Mouse (Mus musculus): ENCODE measurements around the gene Barhl2.

The Barhl2 gene

DNA sequence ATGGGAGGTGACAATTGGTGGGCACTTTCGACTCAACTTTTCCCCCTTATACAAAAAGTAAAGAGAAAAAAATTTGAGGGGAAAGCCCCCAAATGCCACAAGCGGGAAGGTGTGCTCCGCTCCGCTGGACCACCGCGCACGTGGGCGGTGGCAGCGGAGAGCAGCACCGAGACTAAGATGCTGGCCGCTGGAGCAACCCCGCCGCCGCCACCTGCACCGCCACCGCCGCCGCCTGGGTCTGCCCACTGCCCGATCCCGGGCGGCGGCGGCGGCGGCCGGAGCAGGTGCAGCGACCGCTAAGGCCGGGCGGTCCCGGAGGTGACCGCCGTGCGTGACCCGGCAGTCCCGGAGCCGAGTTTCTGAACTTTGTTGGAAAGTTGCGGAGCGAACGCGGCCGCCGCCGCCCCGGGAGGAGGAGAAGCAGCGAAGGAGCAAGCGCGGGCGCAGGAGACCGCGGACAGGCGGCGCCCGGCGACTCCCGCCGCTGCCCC, at the start of gene Barhl2:
Gene Barhl2, minus strand, starts transcription at position 181 of the 491 bp plus-strand sequence.
- DNase-seq, result no peak

DNA sequence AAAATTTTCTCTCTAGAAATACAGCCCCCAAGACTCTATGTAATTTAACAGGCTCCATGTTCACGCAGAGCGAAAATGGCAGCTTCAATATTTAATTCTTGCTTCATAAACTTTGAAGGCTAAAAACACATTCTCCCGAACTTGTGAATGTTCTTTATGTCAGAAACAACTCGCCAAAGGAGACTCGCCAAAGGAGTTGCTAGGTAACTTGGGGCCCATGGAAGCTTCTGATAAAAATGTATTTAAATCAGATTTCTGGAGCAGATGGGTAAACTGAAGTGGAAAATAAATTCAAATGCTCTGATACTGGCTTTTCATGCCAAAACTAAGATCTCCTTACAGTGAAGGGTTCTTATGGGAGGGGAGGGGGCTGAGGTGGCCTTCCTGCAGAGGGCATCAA, 48.1 kb upstream of the Barhl2 start:
- DNase-seq, result no peak

DNA sequence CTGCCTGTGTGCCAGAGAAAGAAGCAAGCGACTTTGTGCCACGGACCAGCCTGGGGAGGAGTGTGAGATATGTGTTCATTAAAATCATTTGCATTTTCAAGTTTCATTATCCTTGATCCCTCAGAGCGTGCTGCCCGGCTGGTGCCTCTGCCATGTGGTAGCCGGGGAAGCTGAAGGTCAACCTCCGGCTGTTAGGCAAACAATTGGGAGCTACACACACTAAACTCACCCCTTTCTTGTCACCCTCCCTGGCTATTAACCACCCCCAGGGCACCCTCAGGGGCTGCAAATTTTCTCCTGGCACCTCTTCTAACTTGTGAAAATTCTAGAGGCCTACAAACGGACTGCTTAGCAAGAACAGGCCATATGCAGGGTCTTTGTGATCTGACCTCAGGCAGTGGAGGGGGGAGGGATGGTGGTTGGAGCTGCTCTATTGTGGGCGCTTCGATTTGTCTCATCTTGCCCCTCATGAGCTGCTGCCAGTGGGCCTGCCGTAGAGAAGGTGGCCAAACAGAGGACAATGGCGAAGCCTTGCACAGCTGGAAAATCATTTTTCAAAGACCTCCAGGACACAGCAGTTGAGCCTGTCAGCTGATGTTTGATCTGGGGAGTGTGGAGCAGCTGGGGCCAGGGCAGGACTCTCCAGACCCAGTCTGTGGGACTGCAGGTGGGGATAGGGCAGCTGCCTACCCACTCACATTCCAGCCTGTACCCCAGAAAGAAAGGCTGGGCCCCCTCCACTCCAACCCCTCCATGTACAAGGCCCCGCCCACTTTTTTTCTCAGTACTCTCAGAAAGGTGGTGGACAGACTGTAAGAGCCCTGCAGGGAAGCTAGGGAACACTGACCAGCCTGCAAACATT, 44.9 kb upstream of the Barhl2 start:
- DNase-seq, result no peak

DNA sequence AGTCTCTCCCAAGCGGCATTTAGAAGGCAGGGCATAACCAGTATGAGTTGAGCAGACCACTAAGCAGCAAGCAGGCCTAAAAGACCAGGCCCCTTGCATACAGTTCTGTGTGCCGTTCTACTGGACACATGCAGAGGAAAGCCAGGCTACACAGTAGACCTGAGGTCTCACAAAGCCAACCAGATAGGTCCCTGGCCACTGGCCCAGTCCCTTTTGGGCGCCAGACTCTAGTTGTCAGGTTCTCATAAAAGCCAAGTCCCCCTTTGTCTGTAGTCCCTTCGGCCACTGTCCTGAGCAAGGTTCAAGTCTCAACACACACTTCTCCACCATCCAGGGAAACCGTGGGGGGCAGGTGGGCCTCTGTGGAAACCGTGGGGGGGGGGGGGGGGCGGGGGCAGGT, 44.3 kb upstream of the Barhl2 start:
- DNase-seq, result no peak

DNA sequence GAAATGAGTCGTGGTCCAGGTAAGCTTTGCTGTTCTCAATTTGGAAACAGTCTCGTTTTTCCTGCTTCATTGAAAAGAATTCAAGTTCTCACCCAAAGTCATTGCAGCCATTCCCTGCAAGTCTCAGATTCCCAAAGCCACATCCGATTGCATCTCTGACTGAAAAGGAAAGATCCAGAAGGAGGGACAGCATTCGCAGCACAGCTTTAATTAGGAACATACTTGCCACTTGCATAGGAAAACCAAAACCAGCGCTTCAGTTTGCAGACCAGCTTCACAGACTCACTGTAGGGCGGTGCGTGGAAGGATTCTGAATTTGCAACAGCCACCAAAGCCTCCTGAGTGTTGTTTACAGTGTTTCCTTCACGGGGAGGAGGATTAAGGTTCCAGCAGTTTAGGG, 33.8 kb upstream of the Barhl2 start:
- no peak for DNase-seq

DNA sequence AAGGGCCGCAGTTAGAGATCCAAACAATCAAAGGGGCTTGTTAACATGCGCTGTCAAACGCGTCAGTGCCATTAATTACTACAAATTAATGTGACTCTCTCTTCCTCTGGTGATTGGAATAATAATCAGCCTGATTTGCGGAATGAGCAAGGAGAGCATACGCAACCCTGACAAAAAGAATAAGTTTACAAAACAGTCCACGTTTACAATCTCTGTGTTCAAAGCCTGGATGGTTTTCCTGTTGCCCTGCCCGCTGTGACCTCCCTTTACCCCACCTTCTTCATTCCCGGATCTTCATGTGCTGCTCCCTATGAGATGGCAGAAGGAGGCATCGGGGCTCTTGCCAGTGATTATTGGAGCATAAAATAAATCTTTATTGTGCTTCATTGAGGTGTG, 14.1 kb upstream of the Barhl2 start:
- no peak for DNase-seq

DNA sequence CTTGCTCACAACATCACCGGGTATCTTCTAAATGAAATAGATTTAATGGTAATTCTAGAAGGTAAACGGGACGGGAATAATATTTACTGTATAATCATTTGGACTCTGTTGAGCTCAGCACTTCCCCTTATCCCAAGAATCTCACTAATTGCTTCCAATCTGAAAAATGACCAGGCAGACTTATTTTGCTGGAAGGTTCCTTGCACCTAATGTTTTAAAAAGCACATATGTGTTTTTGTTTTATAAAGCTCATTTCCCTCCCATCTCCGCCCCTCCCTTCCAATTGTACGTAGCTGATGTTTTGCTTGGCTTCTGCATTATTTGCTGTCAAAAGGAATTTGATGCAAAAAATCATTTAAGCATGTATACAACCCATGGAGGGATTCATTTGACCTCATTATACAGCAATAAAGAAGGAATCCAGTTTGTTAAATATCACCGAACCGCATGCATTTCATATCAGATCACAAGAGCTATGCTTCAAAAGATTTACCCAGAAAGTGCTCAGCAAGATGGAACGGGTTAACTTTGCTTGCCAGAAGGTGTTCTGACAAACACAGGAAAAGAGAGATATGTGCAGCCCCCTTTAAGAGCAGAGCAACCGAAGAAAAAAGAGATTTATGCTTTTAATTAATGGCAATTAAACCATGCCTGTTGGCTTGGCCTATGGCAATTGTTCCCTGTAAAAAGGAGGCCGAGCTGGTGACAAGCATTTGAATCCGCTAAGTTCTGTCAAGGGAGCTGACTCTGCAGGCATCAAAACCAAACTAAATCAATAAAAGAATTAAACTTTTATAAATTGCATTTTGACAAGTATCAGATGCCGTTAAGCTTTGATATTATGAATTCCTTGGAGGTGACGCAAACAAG, 13.5 kb upstream of the Barhl2 start:
- no peak for DNase-seq

DNA sequence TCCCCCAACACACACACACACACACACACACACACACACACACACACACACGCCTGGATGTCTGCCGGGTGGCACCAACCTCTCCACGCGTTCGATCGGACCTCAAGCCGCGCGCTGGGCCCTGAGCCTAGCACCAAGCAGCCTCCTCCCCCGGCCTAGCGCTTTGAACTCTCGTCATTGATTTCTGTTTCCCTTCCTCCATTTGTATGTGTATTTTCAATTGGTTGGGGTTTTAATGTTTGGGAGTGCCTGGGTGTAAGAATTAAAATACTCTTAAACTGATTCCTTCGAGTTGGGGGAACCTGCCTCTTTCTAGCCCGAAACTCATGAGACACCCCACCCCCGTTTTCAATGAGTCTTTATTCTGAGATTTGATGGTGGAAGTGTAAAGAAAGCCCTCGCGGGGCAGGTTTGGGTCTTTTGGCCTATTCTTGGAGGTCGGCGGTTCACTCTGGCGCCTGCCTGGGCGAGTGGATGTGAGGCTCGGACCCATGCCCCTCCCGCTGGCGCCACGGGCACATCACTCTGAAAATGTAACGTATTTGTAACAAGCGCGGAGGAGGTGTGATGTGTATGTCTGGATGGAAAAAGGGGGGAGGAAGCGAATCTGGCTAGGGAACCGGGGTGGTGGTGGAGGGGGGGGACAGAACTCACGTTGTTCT, 7.3 kb upstream of the Barhl2 start:
- DNase-seq, result no peak

DNA sequence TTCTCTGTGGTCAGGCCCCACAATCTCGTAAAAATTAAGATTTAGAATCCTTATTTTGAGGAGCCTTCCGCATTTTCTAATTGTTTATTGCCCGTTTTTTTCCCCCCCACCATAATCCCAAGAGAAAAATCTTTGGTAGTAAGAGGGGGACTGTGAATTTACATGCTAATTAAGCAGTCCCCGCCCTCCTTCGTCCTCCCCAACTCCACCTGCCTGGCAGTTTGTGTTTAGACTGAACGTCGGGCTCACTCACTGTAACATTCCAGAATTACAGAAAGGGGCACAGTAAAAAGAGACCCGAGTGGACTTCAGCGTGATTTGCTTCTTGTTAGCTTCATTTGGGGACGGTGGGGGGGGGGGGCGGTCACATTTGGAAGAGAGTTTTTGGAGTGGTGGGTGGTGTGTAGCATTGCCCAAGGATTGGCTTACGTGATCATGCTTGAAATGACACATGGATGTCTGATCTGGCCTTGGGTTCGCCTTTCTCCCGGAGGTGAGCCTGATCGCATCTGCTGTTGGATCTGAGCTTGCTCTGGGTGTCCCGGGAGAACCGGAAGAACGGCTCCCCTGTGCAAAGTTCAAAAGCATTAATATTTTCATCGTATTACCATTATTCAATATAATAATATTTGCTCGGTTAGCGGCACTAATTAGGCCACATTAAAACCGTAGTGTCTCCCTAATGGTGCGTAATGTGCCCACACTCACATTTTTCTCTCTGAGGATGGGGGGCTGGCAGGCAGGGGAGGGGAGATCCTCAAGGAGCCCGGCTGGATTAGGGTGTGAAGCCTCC, 6.6 kb upstream of the Barhl2 start:
- no peak for DNase-seq

DNA sequence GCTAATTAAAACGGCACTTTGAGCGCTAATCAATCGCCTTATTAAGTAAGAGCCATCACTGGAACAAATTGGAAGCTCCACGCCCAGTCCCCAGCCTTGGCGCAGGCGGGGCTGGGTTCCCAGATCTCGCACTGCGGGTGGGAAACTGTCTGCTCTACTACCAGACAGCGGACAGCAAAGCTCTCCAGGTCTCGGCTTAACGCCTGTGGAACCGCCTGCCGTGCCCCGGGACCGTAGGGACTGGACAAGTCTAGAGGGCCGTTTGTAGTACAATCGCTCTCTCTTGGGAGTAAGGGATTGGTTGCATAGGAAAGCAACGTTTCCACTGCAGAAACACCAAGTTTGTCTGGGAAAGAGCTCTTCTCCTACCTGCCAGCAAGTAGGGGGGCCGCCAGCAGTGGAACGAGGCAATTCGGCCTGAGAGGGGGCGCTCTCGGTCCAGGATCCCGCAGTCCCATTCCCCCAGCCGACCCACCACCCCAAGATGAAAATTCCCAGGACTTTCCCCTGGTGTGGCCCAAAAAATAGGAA, 5.8 kb upstream of the Barhl2 start:
- DNase-seq, result no peak

DNA sequence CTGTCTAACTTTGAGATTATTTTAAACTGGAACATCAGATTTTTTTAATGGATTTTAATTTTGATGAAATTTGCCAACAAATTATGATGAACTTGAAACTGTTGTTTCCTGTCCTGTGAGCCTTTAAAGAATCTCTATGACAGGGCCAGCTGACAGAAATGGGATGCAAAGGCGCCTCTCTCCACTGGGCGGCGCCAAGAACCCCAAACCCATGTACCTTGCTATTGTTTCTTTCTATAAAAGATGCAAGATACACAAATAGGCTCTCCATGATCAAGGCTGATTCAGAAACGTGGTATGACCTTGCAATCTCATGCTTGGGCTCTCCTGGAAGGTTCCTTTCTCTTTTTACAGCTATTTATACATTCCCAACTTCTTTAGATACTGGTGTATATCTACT, 3.9 kb upstream of the Barhl2 start:
- no peak for DNase-seq

DNA sequence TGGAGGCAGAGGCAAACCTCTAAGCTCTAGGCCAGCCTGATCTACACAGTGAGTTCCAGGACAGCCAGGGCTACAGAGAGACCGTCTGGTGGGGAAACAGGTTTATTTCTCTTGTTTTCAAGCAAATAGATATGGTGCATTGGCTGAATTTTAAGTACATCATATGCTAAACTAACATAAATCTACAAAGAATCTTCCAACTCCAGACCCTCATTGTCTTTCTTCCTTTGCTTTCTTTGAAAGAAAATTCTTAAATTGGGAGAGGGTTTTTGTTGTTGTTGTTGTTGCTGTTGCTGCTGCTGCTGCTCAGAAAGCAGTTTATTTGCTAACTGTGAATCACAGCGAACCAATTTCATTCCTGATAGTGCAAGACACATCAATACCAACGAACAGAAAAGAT, 3.5 kb upstream of the Barhl2 start:
- no peak for DNase-seq

DNA sequence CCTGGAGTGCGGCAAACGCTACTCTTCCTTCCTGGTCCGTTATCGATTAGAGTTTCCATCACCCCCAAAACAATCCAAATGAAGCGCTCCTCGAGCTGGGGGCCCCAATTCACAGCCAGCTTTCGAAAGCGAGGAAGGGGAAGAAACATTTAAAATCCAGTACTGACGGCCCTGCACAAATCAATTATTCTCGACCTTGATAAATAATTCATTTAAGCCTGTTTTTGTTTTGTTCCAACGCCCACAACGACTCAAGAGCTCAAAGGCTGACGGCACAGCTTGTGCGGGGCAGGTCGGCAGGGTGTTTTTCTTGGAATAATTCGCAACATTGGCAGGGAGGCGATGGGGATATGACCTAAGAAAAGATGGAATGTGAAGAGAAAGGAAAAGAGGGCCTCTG, 2.6 kb upstream of the Barhl2 start:
- no peak for DNase-seq

DNA sequence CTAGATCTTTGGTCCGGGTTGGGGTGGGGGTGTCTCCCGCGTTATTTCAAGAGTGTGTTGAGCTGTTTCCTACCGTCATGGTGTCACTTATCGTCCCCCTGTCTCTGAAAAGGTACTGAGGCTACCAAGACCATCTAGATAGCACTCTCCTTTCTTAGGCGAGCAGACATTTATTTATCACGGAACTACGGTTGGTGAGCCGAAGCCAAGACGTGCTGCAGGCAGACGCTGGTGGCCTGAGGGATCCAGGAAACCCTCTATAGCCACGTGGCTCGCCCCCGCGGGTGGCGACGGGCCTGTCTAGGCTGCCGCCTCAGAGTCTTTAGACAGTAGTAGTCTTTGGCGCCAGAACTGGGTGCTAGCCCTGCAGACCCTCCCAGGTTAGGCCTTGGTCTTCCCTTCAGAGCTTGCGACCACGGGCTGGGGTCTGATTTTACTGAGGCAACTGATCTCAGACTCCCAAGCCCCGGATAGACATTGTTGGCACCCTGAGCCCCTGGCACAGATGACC, 2.1 kb upstream of the Barhl2 start:
- DNase-seq, result no peak

DNA sequence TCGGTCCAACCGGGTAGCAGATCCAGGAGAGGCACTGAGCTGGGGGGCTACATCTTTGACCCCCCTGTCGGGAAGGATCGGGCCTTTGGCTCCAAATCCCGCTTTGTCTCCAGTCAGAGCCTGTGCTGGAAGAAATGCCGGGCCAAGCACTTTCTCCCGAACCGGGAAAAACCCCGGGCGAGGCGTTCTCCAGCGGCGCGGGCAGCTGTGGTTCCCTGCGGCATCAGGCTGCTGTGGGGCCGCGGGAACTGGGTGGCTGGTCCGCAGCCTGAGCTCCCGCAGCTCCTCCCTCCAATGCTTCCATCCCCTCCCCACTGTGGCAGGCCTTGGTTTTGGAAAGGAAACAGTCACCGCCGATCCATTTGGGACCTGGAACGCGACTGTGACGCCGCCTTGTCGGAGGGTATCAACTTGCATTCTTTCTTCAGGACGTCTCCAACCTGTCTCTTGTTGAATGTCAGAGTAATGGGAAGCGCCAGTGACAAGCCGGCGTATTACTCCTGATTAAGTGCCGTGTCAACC, 1.2 kb upstream of the Barhl2 start:
- no peak for DNase-seq

DNA sequence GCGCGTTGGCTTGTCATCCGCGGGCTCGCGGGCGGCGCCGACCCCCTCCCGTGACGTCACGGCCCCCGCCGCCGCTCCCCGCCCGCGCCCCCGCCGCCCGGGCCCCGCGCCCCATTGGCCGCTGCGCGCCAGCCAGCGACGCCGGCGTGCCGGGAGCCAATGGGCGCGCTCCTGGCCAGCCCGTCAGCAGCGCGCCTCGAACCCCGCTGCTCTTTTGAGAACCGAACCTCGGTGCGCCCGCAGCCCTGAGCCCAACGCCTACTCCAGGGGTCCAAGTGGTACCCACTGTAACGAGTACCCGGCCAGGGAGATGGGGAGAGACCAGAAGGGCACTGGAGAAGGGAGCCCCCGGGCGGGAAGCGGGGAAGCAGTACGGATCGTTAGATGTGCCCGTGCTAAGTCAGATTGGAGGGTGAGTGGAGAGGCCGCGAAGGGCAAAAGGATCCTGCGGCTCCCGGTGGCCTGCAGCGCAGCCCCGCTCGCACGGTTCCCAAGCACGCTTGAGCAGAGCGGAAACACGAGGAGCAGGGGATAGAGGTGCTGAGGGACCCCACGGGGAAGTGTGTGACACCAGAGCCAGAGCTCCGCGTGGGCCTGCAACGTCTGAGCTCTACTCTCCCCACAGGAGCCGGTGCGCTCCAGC, 632 bp upstream of the Barhl2 start:
- peak; percentile 19 to 25 for DNase-seq

DNA sequence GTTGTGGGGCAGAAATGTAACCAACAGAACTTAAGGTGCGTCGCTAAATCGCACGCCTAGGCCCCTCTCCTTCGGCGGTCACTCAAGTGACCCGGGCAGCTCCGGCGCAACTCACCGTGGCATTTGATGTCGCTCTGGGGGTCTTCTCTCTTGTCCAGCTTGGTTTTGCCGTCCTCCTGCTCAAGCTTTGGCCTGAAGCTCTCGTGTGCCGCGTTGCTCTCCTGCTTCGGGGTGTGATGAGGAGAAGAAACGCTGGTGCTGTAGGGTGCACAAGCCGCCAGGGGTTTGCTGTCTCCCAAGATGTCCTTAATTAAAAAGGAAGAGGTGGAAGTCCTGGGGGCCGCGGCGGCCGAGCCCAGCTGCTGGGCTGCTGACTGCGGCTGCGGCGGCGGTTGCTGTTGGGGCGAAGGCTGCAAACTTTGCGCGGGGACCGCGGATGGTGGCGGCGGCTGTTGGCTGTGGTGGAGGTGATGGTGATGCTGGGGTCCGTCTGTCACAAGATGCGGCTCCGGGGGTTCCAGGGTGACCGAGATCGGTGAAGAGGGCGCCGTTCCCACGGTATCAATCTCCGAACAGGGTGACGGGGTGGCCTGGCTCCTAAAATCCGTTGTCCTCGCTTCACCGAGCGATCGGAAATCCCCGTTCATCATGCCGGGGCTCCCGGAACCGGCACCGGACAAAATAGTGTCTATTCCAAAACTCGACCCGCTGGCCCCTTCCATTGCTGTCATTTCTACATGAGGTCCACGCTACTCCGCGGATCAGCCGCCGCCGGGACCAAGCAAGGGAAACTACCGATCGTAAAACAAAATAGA, 648 bp downstream of the Barhl2 start:
- DNase-seq, result no peak

DNA sequence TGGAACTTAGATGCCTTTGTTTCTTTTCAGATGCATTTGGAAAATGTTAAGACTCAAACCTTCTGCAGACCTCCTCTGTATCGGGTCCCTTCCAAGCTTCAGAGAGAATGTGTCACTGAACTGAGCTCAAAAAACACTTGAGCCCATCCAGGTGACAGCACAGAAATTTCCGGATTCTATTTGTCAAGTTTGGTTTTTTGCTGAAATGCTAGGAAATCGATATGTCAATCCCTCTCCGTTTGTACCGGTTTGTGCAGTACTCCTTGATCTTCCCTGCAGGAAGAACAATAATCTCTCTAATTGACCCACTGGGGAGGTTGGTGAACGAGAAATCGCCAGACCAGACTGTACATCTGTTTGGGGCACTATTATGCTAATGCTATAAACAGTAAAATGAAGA, 2.0 kb downstream of the Barhl2 start:
- no peak for DNase-seq

DNA sequence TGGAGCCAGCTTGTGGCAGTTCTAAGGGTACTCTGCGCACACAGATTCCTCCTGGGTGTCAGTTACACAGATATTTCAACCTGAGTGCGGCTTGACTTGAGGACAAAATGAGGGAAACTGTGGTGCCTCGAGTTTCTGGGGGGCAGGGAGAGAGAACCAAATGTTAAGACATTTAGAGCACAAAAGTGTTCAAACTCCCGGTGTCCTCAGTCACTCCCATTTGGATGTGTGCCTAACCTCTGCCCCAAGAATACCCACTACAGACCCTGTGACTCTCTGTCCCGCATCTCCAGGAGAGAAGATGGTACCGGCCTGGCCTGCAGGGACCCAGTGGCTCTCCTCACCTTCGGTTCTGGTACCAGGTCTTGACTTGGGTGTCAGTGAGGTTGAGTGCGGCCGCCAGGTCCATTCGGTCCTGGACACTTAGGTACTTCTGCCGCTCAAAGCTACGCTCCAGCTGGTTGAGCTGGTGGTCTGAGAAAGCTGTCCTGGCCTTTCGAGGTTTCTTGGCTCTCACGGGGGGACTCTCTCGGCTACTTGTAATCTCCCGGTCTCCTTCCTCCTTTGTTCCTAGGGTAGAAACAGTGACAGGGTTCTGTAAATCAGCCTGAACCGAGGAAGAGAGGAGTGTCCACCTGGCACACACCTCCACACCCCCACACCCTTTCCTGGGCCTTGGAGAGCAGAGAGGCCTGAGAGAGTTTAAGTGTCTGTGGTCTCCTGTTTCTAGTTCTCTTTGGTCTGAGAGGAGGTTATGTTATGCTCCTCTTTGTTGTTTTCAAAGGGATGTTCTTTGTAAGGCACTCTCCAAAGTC, 2.7 kb downstream of the Barhl2 start:
- DNase-seq, result no peak
